Mouse (Mus musculus) hindbrain, embryonic 12.5 days (tissue): ENCODE data around the gene Lamtor3. TPM values are rescaled to one million over a fixed set of nuclear protein-coding genes. Genes with fewer than 3 reads are reported as not detected.
A peak's percentile ranks its signal among the peaks of the same experiment; 100 is the strongest.
"Not testable (repeated sequence)": the region's sequence is repeated elsewhere in the genome, so short reads cannot be mapped to it uniquely, and the experiment has no call there.

Source experiments
- ATAC-seq: fragments of 200-750 bp; cut with Nextera tagmentation; 2 replicates; pipeline ENCODE4 v1.8.0; 2017; ENCODE audit warnings: moderate TSS enrichment; ENCODE audit not compliant: low FRiP score
- H3K27ac ChIP-seq: fragments of 300-500 bp; sonication (generic); 2 replicates; pipeline ENCODE4 v1.5.1; 2016; ENCODE audit warnings: mild to moderate bottlenecking
- H3K27me3 ChIP-seq: fragments of 300-500 bp; sonication (generic); 2 replicates; pipeline ENCODE4 v1.6.1; 2016; ENCODE audit warnings: mild to moderate bottlenecking
- H3K36me3 ChIP-seq: fragments of 300-500 bp; sonication (generic); 2 replicates; pipeline ENCODE4 v1.6.1; 2016; ENCODE audit warnings: mild to moderate bottlenecking
- H3K4me1 ChIP-seq: fragments of 300-500 bp; sonication (generic); 2 replicates; pipeline ENCODE4 v1.6.1; 2016
- H3K4me2 ChIP-seq: fragments of 300-500 bp; sonication (generic); replicated peaks from 2 replicates; pipeline ENCODE4 v1.6.1; 2016; ENCODE audit warnings: mild to moderate bottlenecking
- H3K4me3 ChIP-seq: fragments of 300-500 bp; sonication (generic); 2 replicates; pipeline ENCODE4 v1.5.1; 2016; ENCODE audit warnings: mild to moderate bottlenecking
- H3K9ac ChIP-seq: fragments of 300-500 bp; sonication (generic); 2 replicates; pipeline ENCODE4 v1.6.1; 2016; ENCODE audit warnings: mild to moderate bottlenecking, moderate library complexity
- H3K9me3 ChIP-seq: fragments of 300-500 bp; sonication (generic); replicated peaks from 2 replicates; pipeline ENCODE4 v1.6.1; 2016; ENCODE audit warnings: mild to moderate bottlenecking
- WGBS: fragments of 180-500 bp; shearing (Covaris S2); methylation state at CpG from one replicate; pipeline ENCODE4 v1.1.7; 2016; 5-methylcytosine and 5-hydroxymethylcytosine counted together
- polyA plus RNA-seq: library from polyadenylated mRNA; unstranded; fragments of >200 nt; fragmentation: Nextera tagmentation; extraction: Ambion mirVana; gene quantifications from 2 replicates; pipeline ENCODE4 v1.2.1, GENCODE M21; 2016

Gene Lamtor3
- polyA plus RNA-seq, 1 experiment from 2014 or later: 97.6 TPM

DNA sequence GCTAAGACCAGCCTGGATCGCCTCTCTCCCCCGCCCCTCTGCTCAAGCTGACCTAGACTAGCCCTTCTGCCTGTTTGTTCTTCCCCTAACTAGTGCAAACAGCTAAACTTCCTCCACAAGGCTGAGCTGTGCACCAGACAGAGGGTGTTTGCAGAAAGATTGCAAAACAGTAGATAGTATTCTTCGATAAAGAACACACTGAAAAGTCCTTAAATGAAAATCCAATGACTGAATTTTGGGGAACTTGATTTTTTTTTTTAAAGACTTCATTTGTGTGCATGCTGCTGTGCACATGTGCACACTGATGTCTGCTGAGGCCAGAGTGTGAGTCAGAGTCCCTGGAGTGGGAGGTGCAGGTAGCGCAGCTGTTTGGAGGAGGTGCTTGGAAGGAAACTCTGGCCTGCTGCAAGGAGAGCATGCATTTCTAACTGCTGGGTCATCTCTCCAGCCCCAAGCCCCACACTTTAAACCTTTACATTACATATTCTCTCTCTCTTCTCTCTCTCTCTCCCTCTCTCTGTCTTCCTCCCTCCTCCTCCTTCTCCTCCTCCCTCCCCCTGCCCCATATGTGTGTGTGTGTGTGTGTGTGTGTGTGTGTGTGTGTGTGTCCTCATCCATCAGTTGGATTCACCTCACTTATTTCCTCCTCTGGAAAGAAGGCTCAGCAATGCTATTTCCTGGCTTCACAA, 34.1 kb downstream of the Lamtor3 start:
- no peak overlapping the region for H3K4me3 ChIP-seq
- WGBS: 69% methylated on average over 4 of the region's 4 CpGs
- no peak for ATAC-seq
- H3K27me3 ChIP-seq: no peaks in the 10 kb centered on the region
- H3K4me2 ChIP-seq: peak overlapping the region; percentile 3; the same call in 1 of the 2 replicates
- H3K4me1 ChIP-seq: peaks cover 17% of the 10 kb centered on the region
- no peaks in the 10 kb centered on the region for H3K36me3 ChIP-seq
- no peak overlapping the region for H3K9ac ChIP-seq
- no peaks in the 10 kb centered on the region for H3K9me3 ChIP-seq
- H3K27ac ChIP-seq: peak overlapping the region; percentile 3; the same call in 1 of the 2 replicates

DNA sequence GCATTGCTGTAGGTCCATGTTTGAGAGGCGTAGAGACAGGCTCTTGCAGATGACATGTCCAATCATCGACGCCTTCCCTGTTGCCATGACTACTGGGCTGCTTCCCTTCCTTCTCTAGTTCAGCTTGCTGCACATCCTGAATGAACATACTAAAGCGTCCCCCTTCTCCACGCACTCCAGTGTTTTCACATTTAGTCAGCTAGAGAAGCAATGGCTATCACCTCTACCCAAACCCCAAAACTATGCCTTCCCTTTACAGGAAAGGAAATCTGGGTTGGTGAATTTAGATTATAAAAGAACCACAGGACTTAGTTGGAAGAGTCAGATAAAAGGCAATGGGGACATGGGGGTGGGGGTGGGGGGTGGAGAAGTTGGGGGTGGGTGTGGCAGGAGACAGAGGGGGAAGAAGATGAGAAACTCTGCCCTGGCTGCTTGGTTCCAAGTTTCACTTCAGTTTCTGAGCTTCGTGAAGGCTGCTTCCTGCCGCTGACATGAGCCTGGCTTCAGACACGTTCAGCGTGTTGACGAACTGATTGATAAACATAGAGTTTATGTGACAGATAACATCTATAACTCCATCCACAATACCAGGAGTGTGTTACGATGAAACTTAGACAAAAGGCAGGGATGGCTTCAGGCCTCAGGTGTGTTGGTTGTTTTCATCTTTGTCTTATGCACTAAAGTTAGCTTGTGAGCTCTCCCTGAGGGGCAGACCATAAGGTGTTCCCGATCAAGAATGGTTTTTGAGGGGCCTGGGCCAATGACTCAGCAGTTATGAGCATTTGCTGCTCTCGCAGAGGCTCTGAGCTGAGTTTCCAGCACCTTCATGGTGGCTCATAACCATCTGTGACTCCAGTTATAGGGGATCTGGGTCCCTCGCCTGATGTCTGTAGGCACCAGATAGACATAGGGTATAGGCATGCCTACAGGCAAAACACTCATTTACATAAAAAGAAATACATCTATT, 34.9 kb downstream of the Lamtor3 start:
- H3K4me3 ChIP-seq: no peak overlapping the region
- peak; percentile 79 for ATAC-seq
- H3K27ac ChIP-seq: no peak overlapping the region
- no peaks in the 10 kb centered on the region for H3K36me3 ChIP-seq
- no peak overlapping the region for H3K9ac ChIP-seq
- no peaks in the 10 kb centered on the region for H3K27me3 ChIP-seq
- WGBS: 66% methylated on average over 14 of the region's 14 CpGs
- peaks cover 17% of the 10 kb centered on the region for H3K4me1 ChIP-seq
- H3K9me3 ChIP-seq: no peaks in the 10 kb centered on the region
- peak overlapping the region; percentile 3; the same call in 1 of the 2 replicates for H3K4me2 ChIP-seq

DNA sequence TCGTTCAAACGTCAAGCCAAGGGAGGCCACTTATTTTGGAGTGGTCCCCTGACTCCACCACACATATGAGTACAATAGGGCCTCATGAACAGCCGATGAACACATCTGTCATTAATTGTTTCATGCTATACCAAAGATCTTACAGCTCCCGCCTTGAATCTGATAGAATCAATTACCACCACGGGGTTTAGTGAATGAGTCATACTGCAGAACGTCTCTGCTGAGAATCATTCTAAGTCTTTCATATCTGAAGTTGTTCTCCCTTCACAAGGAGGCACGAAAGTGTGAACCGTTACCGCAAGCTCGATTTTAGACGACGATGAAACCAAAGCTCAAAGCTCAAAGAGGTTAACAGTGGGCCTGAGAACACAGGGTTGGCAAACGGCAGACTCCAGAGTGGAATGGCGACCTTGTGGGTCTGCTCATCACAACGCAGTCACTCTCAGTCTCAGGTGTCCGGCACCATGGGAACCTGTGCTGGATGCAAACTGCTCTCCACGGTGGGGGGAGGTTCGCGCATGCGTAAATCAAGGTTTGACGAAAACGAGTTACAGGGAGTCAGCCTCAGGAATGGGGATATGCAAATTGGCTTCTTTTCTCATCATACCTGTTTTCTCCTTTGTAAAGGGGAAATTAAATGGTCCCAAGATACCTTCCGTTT, 36.1 kb downstream of the Lamtor3 start:
- WGBS: 68% methylated on average over 23 of the region's 23 CpGs
- ATAC-seq: no peak
- Histone ChIP-seq H3K27me3 (no peaks in the 10 kb centered on the region), H3K4me1 (peaks cover 17% of the 10 kb centered on the region), H3K27ac (no peak overlapping the region), H3K4me3 (no peak overlapping the region), H3K9ac (no peak overlapping the region), H3K9me3 (no peaks in the 10 kb centered on the region), H3K4me2 (no peak overlapping the region), H3K36me3 (no peaks in the 10 kb centered on the region)

DNA sequence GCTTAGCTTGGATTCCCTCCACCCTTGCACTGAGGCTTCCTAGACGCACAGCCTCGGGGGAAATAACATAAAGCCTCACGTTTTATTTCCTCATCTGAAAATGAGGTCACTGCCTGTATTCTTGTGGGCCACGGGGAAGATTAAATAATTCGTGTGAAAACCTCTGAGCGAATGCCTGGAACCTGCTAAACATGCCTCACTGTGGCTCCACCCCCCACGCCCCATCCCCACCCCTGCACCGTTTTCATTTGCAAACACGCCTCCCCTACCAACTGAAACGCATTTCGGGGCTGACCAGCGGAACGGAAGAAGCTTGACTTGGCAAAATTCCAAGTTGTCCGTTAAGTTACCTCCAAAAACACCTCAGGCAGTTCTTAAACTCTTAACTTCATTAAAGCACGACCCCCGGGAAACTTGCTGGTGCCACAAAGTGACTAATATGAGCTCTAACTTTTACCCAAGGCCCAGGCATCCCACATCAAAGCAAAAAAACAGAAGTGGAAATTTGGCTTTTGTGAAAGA, 37.3 kb downstream of the Lamtor3 start:
- Histone ChIP-seq H3K9ac (no peak overlapping the region), H3K36me3 (no peaks in the 10 kb centered on the region), H3K27ac (no peak overlapping the region), H3K9me3 (no peaks in the 10 kb centered on the region), H3K4me2 (peak overlapping the region; percentile 41), H3K4me3 (no peak overlapping the region), H3K4me1 (peaks cover 17% of the 10 kb centered on the region), H3K27me3 (no peaks in the 10 kb centered on the region)
- WGBS: 28% methylated on average over 16 of the region's 16 CpGs
- no peak for ATAC-seq

DNA sequence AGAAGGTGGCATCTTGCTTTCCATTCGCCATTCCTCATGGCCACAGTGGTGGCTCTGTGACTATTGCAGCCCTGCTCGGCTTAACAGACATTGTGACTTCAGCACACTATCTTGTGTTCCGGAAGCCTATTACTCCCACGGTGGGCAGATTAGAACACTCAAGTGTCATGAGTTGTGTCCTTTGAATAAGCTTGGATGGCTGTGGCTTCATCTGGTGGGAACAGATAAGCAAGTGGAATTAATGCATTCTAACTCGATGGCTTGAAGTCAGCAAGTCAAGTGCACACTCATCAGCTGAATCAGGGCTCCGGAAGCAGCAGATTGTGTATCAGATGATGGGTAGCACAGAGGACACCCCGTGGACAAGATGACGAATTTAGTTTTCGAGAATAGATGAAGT, 39.6 kb downstream of the Lamtor3 start:
- H3K4me2 ChIP-seq: no peak overlapping the region
- WGBS: 92% methylated on average over 9 of the region's 9 CpGs
- H3K36me3 ChIP-seq: no peaks in the 10 kb centered on the region
- H3K9me3 ChIP-seq: no peaks in the 10 kb centered on the region
- no peak for ATAC-seq
- H3K27me3 ChIP-seq: no peaks in the 10 kb centered on the region
- H3K9ac ChIP-seq: no peak overlapping the region
- no peak overlapping the region for H3K4me3 ChIP-seq
- peaks cover 6% of the 10 kb centered on the region for H3K4me1 ChIP-seq
- no peak overlapping the region for H3K27ac ChIP-seq

DNA sequence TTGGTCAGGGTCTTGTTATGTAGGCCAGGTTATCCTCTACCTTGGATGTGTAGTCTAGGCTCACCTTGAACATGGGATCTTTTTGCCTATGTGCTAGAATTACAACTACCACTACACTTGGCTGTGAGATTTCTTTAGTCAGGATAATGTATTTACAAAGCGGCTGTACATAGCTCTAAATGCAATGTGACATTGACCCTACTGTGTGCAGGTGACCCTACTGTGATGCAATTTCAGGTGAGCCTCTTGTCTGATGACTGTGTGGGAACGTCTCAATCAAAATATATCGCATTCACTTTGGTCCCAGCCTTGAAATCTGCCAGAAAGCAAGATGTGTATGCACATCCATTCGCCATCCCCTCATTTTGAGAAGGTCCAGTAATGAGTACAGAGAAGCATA, 40.0 kb downstream of the Lamtor3 start:
- H3K4me1 ChIP-seq: peaks cover 5% of the 10 kb centered on the region; the same call in 1 of the 2 replicates
- H3K4me2 ChIP-seq: no peak overlapping the region
- H3K36me3 ChIP-seq: no peaks in the 10 kb centered on the region
- no peak for ATAC-seq
- H3K27ac ChIP-seq: no peak overlapping the region
- H3K27me3 ChIP-seq: no peaks in the 10 kb centered on the region
- H3K4me3 ChIP-seq: no peak overlapping the region
- WGBS: 96% methylated on average over 4 of the region's 4 CpGs
- no peak overlapping the region for H3K9ac ChIP-seq
- H3K9me3 ChIP-seq: no peaks in the 10 kb centered on the region

DNA sequence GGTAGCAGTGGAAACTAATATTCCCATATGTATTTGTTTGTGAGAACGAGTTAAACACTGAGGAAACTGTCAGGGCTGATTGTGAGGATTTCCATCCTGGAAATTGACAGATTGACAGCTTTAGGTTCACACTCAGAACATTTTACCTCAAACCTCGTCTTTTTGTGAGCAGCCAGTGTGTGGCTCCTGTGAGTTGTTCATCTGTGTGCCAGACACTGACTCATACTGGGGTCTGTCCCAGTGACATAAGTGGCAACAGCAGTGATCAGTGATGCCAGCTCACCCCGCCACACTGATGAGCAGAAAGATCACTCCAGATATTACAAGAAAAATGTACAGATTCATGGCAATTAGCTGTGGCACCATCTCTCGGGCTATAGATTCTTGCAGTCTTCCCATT, 41.1 kb downstream of the Lamtor3 start:
- Histone ChIP-seq H3K36me3 (no peaks in the 10 kb centered on the region), H3K4me1 (0 out of 2 replicates have a peak, but pooled peaks cover 3% of the 10 kb centered on the region), H3K9ac (no peak overlapping the region), H3K4me2 (no peak overlapping the region), H3K9me3 (no peaks in the 10 kb centered on the region), H3K27me3 (no peaks in the 10 kb centered on the region), H3K4me3 (no peak overlapping the region), H3K27ac (no peak overlapping the region)
- no peak for ATAC-seq
- 82% methylated on average over 4 of the region's 4 CpGs for WGBS

DNA sequence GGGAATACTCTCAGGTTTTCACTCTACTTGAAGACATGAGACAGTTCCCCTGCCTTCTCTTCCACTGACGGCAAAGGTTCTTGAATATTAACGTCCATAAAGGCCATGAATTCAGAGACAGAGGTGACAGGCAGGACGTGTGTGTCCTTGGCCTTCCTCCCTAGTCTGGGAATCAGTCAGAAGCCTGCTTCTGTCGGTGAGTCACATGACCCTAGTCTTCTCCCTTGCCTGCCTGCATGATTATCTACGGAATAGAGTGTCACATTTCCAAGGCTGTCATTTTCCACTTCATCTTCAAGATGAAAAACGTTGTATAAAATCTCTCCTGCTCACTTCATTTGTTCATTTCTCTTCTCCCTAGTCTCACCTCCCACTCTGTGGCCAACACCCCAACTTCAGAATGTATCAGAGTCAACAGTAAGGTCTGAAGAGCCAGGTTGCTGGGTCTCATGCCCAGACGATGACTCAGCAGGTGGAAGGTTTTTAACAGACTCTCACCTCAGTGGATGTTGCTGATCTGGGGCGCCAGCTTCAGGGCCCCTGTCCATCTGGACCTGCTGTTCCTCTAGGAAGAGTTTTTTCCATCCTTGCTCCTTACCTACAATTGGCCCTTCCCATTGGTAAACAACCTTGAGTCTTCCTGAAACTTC, 43.6 kb downstream of the Lamtor3 start:
- ATAC-seq: no peak
- no peaks in the 10 kb centered on the region for H3K27me3 ChIP-seq
- no peak overlapping the region for H3K4me3 ChIP-seq
- H3K9me3 ChIP-seq: no peaks in the 10 kb centered on the region
- H3K9ac ChIP-seq: no peak overlapping the region
- no peak overlapping the region for H3K4me2 ChIP-seq
- no peaks in the 10 kb centered on the region for H3K4me1 ChIP-seq
- H3K36me3 ChIP-seq: no peaks in the 10 kb centered on the region
- WGBS: 59% methylated on average over 8 of the region's 8 CpGs
- no peak overlapping the region for H3K27ac ChIP-seq

DNA sequence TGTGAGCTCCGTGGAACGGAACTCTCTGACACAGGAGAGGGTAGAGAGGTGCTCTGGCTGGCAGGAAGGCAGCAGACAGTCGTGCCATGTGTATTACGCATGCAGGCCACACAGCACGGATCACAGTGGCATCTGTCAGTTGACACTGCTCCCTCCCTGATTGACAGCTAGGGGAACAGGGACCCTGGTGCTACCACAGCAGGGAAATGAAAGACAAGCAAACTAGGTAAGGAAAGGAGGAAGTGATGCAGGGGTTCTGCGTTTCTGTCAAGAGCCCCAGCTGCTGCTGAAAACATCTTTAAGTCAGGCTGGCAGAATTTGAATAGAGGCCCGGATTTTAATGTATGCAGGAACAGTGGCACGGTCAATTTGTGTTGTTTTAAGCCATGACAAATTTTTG, 45.2 kb downstream of the Lamtor3 start:
- 58% methylated on average over 8 of the region's 8 CpGs for WGBS
- no peak overlapping the region for H3K9ac ChIP-seq

DNA sequence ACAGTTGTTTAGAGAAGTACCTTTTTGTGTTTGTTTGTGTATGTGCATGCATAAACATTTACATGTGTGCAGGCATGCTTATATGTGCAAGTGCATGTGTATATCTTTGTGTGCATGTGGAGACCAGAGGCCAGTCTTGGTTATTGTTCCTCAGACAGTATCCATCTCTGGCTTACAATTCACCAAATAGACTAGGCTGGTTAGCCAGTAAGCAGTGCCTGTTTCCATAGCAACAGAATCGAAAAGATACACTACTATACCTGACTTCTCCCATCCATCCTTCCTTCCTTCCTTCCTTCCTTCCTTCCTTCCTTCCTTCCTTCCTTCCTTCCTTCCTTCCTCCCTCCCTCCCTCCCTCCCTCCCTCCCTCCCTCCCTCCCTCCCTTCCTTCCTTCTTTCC, 45.7 kb downstream of the Lamtor3 start:
- ATAC-seq, H3K9ac ChIP-seq, H3K27me3 ChIP-seq, H3K9me3 ChIP-seq, H3K4me1 ChIP-seq, H3K4me3 ChIP-seq, H3K27ac ChIP-seq, H3K36me3 ChIP-seq, H3K4me2 ChIP-seq: not testable (repeated sequence)
- 71% methylated on average over 1 of the region's 1 CpGs for WGBS

More for the DNA sequence above, 45.2 kb downstream of the Lamtor3 start:
- H3K4me1 ChIP-seq: no peaks in the 10 kb centered on the region
- H3K36me3 ChIP-seq: no peaks in the 10 kb centered on the region
- no peak overlapping the region for H3K4me2 ChIP-seq
- no peaks in the 10 kb centered on the region for H3K9me3 ChIP-seq
- H3K27ac ChIP-seq: no peak overlapping the region
- no peak for ATAC-seq
- H3K27me3 ChIP-seq: no peaks in the 10 kb centered on the region
- H3K4me3 ChIP-seq: no peak overlapping the region

DNA sequence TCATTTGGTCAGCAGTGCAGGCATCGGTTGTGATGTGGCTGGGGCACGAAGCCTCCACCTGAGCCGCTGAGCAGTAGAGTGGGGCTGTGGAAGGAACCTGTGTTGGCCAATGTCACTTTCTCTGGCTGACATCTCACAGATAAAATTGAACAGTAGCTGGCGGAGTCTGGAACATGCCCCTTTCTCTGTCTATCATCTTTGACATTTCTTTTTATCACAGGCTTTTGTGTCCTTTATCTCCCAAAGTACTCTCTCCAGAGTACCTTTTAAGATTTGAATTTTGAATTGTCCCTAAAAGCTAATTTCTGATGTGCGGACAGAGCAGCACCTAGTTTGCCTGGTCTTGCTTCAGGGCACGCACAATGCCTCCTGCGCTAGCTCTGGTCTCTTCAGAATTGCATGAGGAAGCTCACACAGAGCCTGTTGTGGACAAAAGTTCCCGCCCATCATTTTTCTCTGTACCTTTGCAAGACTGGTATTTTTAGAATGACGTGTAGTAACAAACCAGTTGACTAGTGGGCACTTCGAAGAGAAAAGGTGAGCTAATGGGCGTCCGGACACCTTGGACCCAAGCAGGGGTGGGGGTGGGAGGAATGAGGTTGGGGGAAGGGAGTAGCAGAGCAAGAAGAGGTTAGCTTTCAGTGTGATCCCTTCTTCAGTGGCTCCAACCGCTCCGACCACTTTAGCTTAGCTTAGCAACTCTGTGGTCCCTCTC, 50.0 kb downstream of the Lamtor3 start:
- 89% methylated on average over 14 of the region's 14 CpGs for WGBS
- Histone ChIP-seq H3K4me2 (no peak overlapping the region), H3K4me3 (no peak overlapping the region), H3K9ac (no peak overlapping the region), H3K27me3 (no peaks in the 10 kb centered on the region), H3K36me3 (no peaks in the 10 kb centered on the region), H3K27ac (no peak overlapping the region), H3K9me3 (no peaks in the 10 kb centered on the region), H3K4me1 (no peaks in the 10 kb centered on the region)
- ATAC-seq: no peak
